Mouse (Mus musculus): ENCODE data around the gene Rptor.

- TF ChIP-seq POLR2A (IDR thresholded peaks at IDR 0.05; ENCODE audit: extremely low read depth, insufficient read depth, low read length) (no peak), CTCF (IDR thresholded peaks at IDR 0.05; ENCODE audit: extremely low read depth, insufficient read depth, low read length) (no peak)
These were observed 183.7 kb downstream of the Rptor start for GRCm38 (mm10) chr11:119786385-119786880.
